Mouse (Mus musculus) testis, adult 2 months (tissue): ENCODE results near the gene Gpr152.

ENCODE experiments used
- CTCF ChIP-seq: fragments of 200-500 bp; IDR thresholded peaks from 2 replicates; pipeline ENCODE4 v1.5.1; 2012; ENCODE audit warnings: low read depth, mild to moderate bottlenecking, inconsistent platforms, low read length, moderate library complexity; ENCODE audit not compliant: control insufficient read depth, insufficient read depth, insufficient replicate concordance
- POLR2A ChIP-seq: fragments of 200-500 bp; IDR thresholded peaks from 2 replicates; pipeline ENCODE4 v1.6.1; 2012; ENCODE audit warnings: low read depth, mild to moderate bottlenecking, inconsistent platforms, low read length, moderate library complexity; ENCODE audit not compliant: control insufficient read depth

DNA sequence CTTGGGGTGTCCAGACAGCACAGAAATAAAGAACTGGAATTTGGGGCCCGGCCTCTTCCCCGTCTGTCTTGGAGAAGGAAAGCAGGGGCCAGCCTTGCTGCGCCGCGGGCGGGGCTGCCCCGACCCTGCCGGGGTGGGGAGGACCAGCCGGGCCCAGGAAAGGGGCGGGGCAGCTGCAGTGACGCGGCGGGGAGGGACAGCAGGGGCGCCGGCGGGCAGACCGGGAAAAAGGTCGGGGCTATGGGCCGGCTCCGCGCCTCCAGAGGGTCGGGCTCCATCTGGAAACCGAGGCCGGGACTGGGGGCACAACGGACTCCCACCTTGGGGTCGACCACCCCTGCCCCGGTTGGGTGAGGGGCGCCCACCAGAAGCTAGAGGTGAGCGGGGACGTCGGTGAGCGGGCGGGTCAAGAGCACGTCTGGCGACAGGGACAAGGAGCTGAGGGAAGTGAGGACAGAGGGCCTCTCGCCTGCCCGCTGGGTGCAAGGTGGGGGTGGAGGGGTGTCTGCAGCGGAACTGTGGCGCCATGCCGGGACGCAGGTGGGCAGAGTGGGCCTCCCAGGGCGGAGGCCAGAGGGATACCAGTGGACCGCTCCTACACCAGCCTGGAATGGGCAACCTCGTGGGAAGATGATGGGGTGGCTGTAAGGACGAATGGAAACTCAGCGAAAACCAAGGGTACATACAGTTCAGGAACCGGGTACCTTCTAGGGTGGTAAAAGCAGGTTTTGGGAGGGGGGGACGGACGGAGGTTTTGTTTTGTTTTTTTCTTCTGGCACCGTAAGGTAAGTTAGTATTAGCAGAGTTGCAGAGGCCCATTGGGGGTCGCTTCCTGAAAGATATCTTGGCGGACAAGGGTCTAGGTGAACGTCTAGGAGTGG is 39.5 kb upstream of the Gpr152 start, which contains the start of gene Pitpnm1:
- TF ChIP-seq CTCF (no peak), POLR2A (no peak)
